Mouse (Mus musculus): Measurements from ENCODE around the gene Poc1a. TPM values are rescaled to one million over a fixed set of nuclear protein-coding genes. Genes with fewer than 3 reads are reported as not detected.
A peak's percentile ranks its signal among the peaks of the same experiment; 100 is the strongest.

Gene Poc1a
- total and polyA plus RNA-seq, 2 experiments from 2014 or later, result 7.6 to 14.3 TPM

DNA sequence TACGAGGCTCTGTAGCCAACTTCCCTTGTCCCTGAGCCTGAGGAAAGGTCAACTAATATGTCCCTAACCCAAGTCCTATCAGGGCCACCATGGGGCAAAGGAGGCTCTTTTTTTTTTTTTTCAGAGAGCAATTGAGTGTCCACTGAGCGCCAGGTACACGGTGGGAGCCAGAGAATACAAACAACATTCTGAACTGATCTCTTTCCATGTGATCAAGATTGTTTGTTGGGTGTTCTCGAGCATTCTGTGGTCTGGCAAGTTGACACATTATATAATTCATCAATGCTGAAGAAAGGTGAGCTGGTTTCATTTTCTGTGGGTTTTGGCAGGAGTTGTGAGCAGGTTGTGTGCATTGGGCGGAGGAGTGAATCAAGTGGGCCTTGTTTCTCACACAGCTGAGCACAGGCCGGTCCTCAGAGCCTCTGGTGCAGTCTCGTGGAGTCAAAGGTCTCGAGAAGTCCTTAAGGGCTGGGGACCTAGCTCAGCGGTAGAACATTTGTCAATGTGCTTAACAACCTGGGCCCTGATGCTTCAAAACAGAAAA, 17.4 kb upstream of the Poc1a start:
- WGBS, result 85% methylated on average over 9 of the region's 9 CpGs
- no peaks in the 10 kb centered on the region for H3K27me3 ChIP-seq (ENCODE audit: insufficient read depth, low read length)

DNA sequence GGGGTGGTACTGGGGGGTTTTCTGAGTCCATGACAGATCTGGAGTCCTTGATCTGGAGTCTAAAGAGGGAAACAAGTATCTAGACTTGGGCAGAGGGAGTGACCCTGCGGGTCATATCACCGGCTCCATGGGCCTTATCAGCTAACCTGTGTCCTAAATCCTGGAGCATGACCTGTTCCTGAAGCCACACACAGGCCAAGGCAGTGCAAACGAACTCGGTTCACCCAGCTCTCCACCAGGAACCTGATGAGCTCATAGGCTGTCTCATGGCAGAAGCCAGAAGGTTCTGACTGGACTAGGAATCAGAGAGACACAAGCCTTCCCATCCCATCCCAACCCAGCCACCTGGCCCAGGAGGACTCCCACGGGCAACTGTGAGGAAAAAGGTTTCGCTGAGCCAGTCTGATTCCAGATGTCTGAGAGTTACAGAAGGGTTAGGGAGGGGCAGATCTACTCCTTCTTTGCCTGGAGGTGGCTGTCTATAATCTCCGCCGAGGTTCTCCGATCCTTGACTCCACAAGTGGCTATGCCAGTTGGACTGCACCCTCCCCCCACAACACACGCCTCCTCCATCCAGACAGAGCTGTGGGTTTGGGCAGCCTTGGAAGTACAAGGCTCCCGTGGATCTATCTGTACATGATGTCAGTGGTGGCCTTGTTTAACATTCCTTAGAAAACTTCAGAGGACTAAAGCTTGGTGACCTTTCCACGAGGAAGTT, 15.3 kb upstream of the Poc1a start:
- Histone ChIP-seq H3K27me3 (ENCODE audit: insufficient read depth, low read length) (no peaks in the 10 kb centered on the region), H3K4me3 (ENCODE audit: low read depth, low read length) (no peak overlapping the region), H3K27ac (ENCODE audit: low read depth, low read length) (no peak overlapping the region), H3K9me3 (ENCODE audit: low read length) (no peaks in the 10 kb centered on the region), H3K36me3 (ENCODE audit: insufficient read depth) (no peaks in the 10 kb centered on the region), H3K9ac (no peak overlapping the region), H3K4me1 (ENCODE audit: insufficient read depth) (peaks cover 19% of the 10 kb centered on the region), H3K4me2 (ENCODE audit: low read depth) (no peak overlapping the region)
- no peak for TF ChIP-seq CTCF (IDR thresholded peaks at IDR 0.05; ENCODE audit: low read depth)
- WGBS, result 86% methylated on average over 12 of the region's 12 CpGs
- ATAC-seq (no peak), DNase-seq (no peak)

More for the DNA sequence above, 17.4 kb upstream of the Poc1a start:
- Histone ChIP-seq H3K9me3 (ENCODE audit: low read length) (no peaks in the 10 kb centered on the region), H3K9ac (no peak overlapping the region), H3K27ac (ENCODE audit: low read depth, low read length) (no peak overlapping the region), H3K4me2 (ENCODE audit: low read depth) (no peak overlapping the region), H3K36me3 (ENCODE audit: insufficient read depth) (no peaks in the 10 kb centered on the region), H3K4me1 (ENCODE audit: insufficient read depth) (no peaks in the 10 kb centered on the region), H3K4me3 (ENCODE audit: low read depth, low read length) (no peak overlapping the region)
- no peak for DNase-seq
- no peak for TF ChIP-seq CTCF (IDR thresholded peaks at IDR 0.05; ENCODE audit: low read depth)
- ATAC-seq, result no peak

GRCm38 (mm10) chr9:106266936-106267657, 13.8 kb upstream of the Poc1a start:
- Histone ChIP-seq H3K4me1 (ENCODE audit: insufficient read depth) (peaks cover 19% of the 10 kb centered on the region), H3K36me3 (ENCODE audit: insufficient read depth) (no peaks in the 10 kb centered on the region), H3K9me3 (ENCODE audit: low read length) (no peaks in the 10 kb centered on the region), H3K27me3 (ENCODE audit: insufficient read depth, low read length) (no peaks in the 10 kb centered on the region), H3K4me2 (ENCODE audit: low read depth) (no peak overlapping the region), H3K9ac (no peak overlapping the region), H3K4me3 (ENCODE audit: low read depth, low read length) (no peak overlapping the region), H3K27ac (ENCODE audit: low read depth, low read length) (no peak overlapping the region)
- TF ChIP-seq CTCF (IDR thresholded peaks at IDR 0.05; ENCODE audit: low read depth), result no peak
- no peak for DNase-seq
- WGBS, result 53% methylated on average over 2 of the region's 2 CpGs
- ATAC-seq, result no peak

- no peak for ATAC-seq
Measured at GRCm38 (mm10) chr9:106268421-106268820, 12.4 kb upstream of the Poc1a start.

DNA sequence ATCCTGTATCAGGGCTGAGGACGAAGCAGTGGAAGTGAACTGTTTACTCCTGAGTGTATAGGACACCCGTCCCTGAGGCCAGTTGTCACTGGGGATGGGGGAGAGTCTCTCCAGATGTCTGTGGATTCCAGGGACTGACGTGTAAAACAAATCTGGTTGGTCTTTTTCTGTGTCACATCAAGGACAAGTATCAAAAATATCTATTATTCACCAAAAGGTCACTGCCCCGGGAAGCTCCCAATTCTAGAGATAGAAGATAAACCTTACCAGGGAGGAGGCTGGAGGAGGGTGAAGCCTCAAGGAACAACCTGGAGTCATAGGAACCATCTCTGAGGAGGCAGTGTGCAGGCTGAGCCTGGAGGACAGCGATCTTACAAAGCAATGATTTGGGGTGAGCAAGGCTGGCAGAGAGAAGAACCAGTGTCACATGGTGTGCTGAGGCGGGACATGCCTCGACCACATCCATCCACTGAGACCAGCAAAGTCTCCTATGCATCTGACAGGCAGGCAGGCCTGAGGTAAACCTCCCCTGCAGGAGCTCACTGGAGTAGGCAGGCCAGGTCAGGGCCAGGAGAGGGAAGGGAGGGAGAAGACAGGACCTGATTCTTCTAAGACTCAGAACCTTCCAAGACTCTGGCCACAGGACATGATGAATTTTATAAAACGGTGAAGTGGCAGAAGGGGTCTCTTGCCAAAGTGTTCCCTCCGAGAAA, 11.6 kb upstream of the Poc1a start:
- no peak overlapping the region for H3K4me2 ChIP-seq (ENCODE audit: low read depth)
- no peaks in the 10 kb centered on the region for H3K36me3 ChIP-seq (ENCODE audit: insufficient read depth)
- H3K9me3 ChIP-seq (ENCODE audit: low read length), result no peaks in the 10 kb centered on the region
- H3K9ac ChIP-seq, result no peak overlapping the region
- H3K27me3 ChIP-seq (ENCODE audit: insufficient read depth, low read length), result no peaks in the 10 kb centered on the region
- peak overlapping the region; percentile 83 for H3K27ac ChIP-seq (ENCODE audit: low read depth, low read length)
- 60% methylated on average over 9 of the region's 9 CpGs for WGBS
- DNase-seq, result peak; percentile 29
- no peak for TF ChIP-seq CTCF (IDR thresholded peaks at IDR 0.05; ENCODE audit: low read depth)
- H3K4me1 ChIP-seq (ENCODE audit: insufficient read depth), result peaks cover 19% of the 10 kb centered on the region
- peak; percentile 50 for ATAC-seq
- no peak overlapping the region for H3K4me3 ChIP-seq (ENCODE audit: low read depth, low read length)

More at GRCm38 (mm10) chr9:106268421-106268820, 12.4 kb upstream of the Poc1a start:
- TF ChIP-seq CTCF (IDR thresholded peaks at IDR 0.05; ENCODE audit: low read depth), result no peak
- no peak overlapping the region for H3K4me2 ChIP-seq (ENCODE audit: low read depth)
- H3K36me3 ChIP-seq (ENCODE audit: insufficient read depth), result no peaks in the 10 kb centered on the region
- 54% methylated on average over 4 of the region's 4 CpGs for WGBS
- no peak for DNase-seq
- H3K4me3 ChIP-seq (ENCODE audit: low read depth, low read length), result no peak overlapping the region
- H3K9me3 ChIP-seq (ENCODE audit: low read length), result no peaks in the 10 kb centered on the region
- no peaks in the 10 kb centered on the region for H3K27me3 ChIP-seq (ENCODE audit: insufficient read depth, low read length)
- no peak overlapping the region for H3K9ac ChIP-seq
- no peak overlapping the region for H3K27ac ChIP-seq (ENCODE audit: low read depth, low read length)
- H3K4me1 ChIP-seq (ENCODE audit: insufficient read depth), result peaks cover 19% of the 10 kb centered on the region

DNA sequence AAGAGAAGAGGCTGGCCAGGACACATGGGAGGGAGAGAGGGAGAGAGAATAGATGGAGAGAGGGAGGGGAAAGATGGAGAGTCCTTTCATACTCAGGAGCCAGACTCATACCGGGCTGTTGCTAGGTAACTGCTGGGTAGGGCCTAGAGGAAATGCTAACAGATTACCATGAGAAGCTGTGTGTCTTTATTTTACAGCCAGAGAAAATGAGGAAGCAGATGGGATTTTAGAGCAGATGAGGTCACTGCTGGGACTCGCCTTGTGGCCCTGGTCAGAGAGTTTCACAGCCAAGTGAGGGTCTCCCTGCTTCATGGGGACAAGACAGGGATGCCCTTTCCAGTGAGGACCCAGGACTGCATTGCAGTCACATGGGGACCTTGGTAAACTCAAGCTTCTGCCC, 11.0 kb upstream of the Poc1a start:
- Histone ChIP-seq H3K4me1 (ENCODE audit: insufficient read depth) (peaks cover 19% of the 10 kb centered on the region), H3K4me3 (ENCODE audit: low read depth, low read length) (no peak overlapping the region), H3K9ac (no peak overlapping the region; the same call in 1 of the 2 replicates), H3K9me3 (ENCODE audit: low read length) (no peaks in the 10 kb centered on the region), H3K27ac (ENCODE audit: low read depth, low read length) (peak overlapping the region; percentile 83), H3K27me3 (ENCODE audit: insufficient read depth, low read length) (no peaks in the 10 kb centered on the region), H3K36me3 (ENCODE audit: insufficient read depth) (no peaks in the 10 kb centered on the region), H3K4me2 (ENCODE audit: low read depth) (no peak overlapping the region)
- WGBS, result 15% methylated on average over 2 of the region's 2 CpGs
- DNase-seq, result peak; percentile 70
- no peak for TF ChIP-seq CTCF (IDR thresholded peaks at IDR 0.05; ENCODE audit: low read depth)
- peak; percentile 93 for ATAC-seq
